Mouse (Mus musculus): ENCODE results near the gene Fastkd1. TPM values are rescaled to one million over a fixed set of nuclear protein-coding genes. Genes with fewer than 3 reads are reported as not detected.

Gene Fastkd1
- polyA plus RNA-seq (2012; rRNA removed) = 12.6 and 14.5 TPM in 2 replicates

GRCm38 (mm10) chr2:69712981-69713625, at the start of gene Fastkd1:
Gene Fastkd1 (minus strand): TSS chr2:69713516.

GRCm38 (mm10) chr2:69722273-69722649, 8.9 kb upstream of the Fastkd1 start, which contains the start of gene Ppig:
Gene Ppig (plus strand): TSS chr2:69722545.

GRCm38 (mm10) chr2:69669853-69670252, 43.5 kb downstream of the Fastkd1 start, which contains the start of gene Klhl41:
Gene Klhl41 (plus strand): TSS chr2:69670120.

GRCm38 (mm10) chr2:69646726-69647490, 66.4 kb downstream of the Fastkd1 start, which contains the start of gene Bbs5:
Gene Bbs5 (plus strand): TSS chr2:69647171.

Other genes starting within 250 kb of the Fastkd1 start
- gene Lrp2, start 127.5 kb downstream of the Fastkd1 start, polyA plus RNA-seq (2012; rRNA removed) = 2.8 and 5.0 TPM in 2 replicates
- 14.1 and 26.3 TPM in 2 replicates for gene Bbs5, start 66.3 kb downstream of the Fastkd1 start, polyA plus RNA-seq (2012; rRNA removed)
- 0.56 and 4.9 TPM in 2 replicates for gene Klhl41, start 43.4 kb downstream of the Fastkd1 start, polyA plus RNA-seq (2012; rRNA removed)
- gene Ppig, start 9.0 kb upstream of the Fastkd1 start, polyA plus RNA-seq (2012; rRNA removed) = 35.4 and 43.0 TPM in 2 replicates
- gene Ccdc173, start 76.1 kb upstream of the Fastkd1 start, polyA plus RNA-seq (2012; rRNA removed) = 5.0 and 8.8 TPM in 2 replicates
- 27.8 and 55.6 TPM in 2 replicates for gene Phospho2, start 76.1 kb upstream of the Fastkd1 start, polyA plus RNA-seq (2012; rRNA removed)
- 19.9 and 29.1 TPM in 2 replicates for gene Klhl23, start 108.4 kb upstream of the Fastkd1 start, polyA plus RNA-seq (2012; rRNA removed)
- 273 and 614 TPM in 2 replicates for gene Ssb, start 148.0 kb upstream of the Fastkd1 start, polyA plus RNA-seq (2012; rRNA removed)
- 12.6 and 16.6 TPM in 2 replicates for gene Mettl5, start 172.1 kb upstream of the Fastkd1 start, polyA plus RNA-seq (2012; rRNA removed)
- 21.7 and 43.0 TPM in 2 replicates for gene Ubr3, start 183.7 kb upstream of the Fastkd1 start, polyA plus RNA-seq (2012; rRNA removed)